Mouse (Mus musculus) cerebellum, adult 2 months (tissue): ENCODE measurements at regions not wholly inside any gene's neighbourhood (a gene's known extent, or its start where the extent isn't known, plus 50 kb on each side); places are given as distances from the start of the nearest gene placed in this dataset.

ENCODE experiments used
- CTCF ChIP-seq: fragments of 200-500 bp; IDR thresholded peaks from 2 replicates; pipeline ENCODE4 v1.5.1; 2011; ENCODE audit warnings: low read depth, mild to moderate bottlenecking, control low read depth, low read length, moderate library complexity, borderline replicate concordance; ENCODE audit not compliant: insufficient read depth
- POLR2A ChIP-seq: fragments of 200-500 bp; IDR thresholded peaks from 2 replicates; pipeline ENCODE4 v1.6.1; 2011; ENCODE audit warnings: low read length, control low read depth, borderline replicate concordance; ENCODE audit not compliant: insufficient read depth

GRCm38 (mm10) chr8:87199461-87200131 is 272.8 kb downstream of the Cbln1 start:
- TF ChIP-seq CTCF: no peak
- no peak for TF ChIP-seq POLR2A
